Mouse (Mus musculus): ENCODE measurements at regions not wholly inside any gene's neighbourhood (a gene's known extent, or its start where the extent isn't known, plus 50 kb on each side); places are given as distances from the start of the nearest gene placed in this dataset.

DNA sequence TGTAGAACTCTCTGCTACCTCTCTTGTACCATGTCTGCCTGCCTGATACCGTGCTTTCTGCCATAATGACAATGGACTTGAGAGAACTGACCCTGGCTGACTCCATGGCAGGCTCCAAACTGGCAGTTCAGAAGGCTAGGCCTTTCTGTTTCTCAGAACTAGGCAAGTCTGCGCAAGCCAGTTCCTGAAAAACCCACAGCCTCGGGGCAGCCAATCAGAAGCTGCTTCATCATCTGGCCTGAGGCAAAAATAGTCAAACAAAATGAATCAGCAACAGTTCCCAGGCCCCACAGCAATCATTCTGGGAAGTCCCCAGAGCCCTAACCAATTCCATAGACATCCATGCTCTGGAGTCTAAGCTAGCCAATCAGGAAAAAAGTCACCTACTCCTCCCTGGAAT, 284.5 kb downstream of the Olfr1505 start:
- WGBS = 79% methylated on average over 3 of the region's 3 CpGs
- no peak overlapping the region for H3K4me3 ChIP-seq
- no peak overlapping the region for H3K9ac ChIP-seq
- no peak overlapping the region for H3K27ac ChIP-seq
- H3K27me3 ChIP-seq = no peaks in the 10 kb centered on the region
- H3K9me3 ChIP-seq = no peaks in the 10 kb centered on the region
- no peak overlapping the region for H3K4me2 ChIP-seq
- no peak for ATAC-seq (ENCODE audit: insufficient number of reproducible peaks, low FRiP score, low TSS enrichment, low read depth)
- H3K4me1 ChIP-seq = no peaks in the 10 kb centered on the region
- no peaks in the 10 kb centered on the region for H3K36me3 ChIP-seq

DNA sequence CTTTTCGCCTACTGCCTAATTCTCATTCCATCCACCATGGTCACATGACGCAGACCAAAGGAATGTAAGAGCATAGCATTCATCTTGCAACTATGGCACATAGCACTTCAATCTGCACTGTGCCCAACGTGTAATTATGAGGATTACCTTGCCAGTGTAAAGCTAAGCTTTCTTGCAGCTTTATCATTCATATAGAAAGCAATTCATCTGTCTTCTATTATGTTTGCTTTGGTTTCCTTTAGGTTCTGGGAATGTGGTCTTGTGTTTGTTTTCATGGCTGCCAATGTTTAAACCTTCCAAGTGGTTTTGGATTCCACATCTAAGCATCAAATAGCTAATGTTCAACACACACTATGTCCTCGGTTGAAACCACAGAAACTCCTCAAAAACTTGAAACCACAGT, 307.2 kb downstream of the Olfr1505 start:
- Histone ChIP-seq H3K9ac (no peak overlapping the region), H3K4me2 (no peak overlapping the region), H3K4me1 (no peaks in the 10 kb centered on the region), H3K36me3 (no peaks in the 10 kb centered on the region), H3K27me3 (no peaks in the 10 kb centered on the region), H3K27ac (no peak overlapping the region), H3K9me3 (no peaks in the 10 kb centered on the region), H3K4me3 (no peak overlapping the region)
- ATAC-seq (ENCODE audit: insufficient number of reproducible peaks, low FRiP score, low TSS enrichment, low read depth) = no peak
- WGBS = 55% methylated on average over 4 of the region's 4 CpGs

DNA sequence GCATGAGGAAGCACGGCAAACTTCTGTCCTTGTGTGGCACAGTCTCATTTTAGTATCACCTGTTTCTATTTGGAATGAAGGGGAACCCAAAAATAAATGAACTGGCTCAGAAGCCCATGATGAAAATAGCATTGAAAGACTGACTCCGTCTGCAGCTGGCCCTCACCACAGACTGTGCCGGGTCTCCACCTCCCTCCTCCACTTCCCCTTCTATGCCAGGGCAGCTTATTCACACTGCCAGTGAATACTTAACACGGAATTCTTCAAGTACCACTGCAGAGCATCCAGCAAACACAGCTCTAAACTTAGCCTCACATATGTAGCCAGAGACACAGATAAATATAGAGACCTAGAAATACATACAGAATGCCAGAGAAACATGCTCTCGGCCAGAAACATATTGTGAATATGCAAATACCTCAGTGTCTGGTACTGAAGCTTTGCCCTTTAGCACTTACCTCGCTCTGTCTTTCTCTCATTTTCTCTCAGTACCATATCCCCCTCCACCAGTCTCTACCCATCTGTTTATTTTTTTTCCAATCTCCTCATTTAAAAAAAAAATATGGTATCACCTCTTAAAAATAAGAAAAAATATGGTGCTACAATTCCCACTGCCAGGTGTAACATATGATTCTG, 311.8 kb downstream of the Olfr1505 start:
- ATAC-seq (ENCODE audit: insufficient number of reproducible peaks, low FRiP score, low TSS enrichment, low read depth) = no peak
- no peaks in the 10 kb centered on the region for H3K36me3 ChIP-seq
- H3K9me3 ChIP-seq = no peaks in the 10 kb centered on the region
- WGBS = 43% methylated on average over 6 of the region's 6 CpGs
- H3K9ac ChIP-seq = no peak overlapping the region
- no peak overlapping the region for H3K4me3 ChIP-seq
- H3K27ac ChIP-seq = no peak overlapping the region
- H3K4me2 ChIP-seq = no peak overlapping the region
- no peaks in the 10 kb centered on the region for H3K27me3 ChIP-seq
- H3K4me1 ChIP-seq = no peaks in the 10 kb centered on the region

DNA sequence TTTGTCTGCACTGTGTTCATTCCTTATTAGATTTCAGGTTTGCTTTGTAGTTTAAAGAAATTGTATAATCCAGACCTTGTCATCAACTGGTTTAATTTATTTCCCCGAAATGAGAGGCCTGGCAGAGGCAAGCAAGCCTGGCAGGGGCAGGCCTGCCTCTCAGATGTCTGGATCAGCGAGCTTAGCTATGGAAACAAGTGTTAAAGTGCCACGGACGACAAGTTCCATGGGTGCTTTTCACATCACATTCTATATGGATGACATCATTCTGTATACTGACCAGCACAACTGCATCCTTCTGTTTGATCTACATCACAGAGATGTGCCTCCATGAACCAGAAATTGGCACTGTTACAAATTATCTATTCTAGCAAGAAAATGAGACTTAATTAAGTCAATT, 312.5 kb downstream of the Olfr1505 start:
- Histone ChIP-seq H3K4me1 (no peaks in the 10 kb centered on the region), H3K9me3 (no peaks in the 10 kb centered on the region), H3K4me2 (no peak overlapping the region), H3K27me3 (no peaks in the 10 kb centered on the region), H3K27ac (no peak overlapping the region), H3K4me3 (no peak overlapping the region), H3K36me3 (no peaks in the 10 kb centered on the region), H3K9ac (no peak overlapping the region)
- ATAC-seq (ENCODE audit: insufficient number of reproducible peaks, low FRiP score, low TSS enrichment, low read depth) = no peak
- 29% methylated on average over 4 of the region's 4 CpGs for WGBS

DNA sequence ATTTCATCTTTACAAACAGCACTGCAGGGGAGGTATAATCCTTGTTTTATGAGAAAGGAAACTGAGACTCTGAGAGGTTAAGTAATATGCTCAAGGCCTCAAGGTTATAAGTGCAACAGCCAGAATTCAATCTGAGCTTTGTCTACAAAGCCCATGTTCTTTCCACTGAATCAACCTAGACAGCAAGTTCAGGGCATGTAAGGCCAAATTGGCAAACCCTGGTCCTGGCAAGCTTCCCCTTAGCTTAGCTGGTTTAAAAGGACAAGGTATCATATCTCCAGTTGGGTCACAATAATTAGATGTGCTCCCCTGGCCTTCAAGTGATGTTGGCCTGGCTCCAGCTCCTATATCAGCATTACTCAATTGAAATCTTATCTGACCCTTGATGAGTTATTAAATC, 313.2 kb downstream of the Olfr1505 start:
- Histone ChIP-seq H3K4me2 (no peak overlapping the region), H3K27ac (no peak overlapping the region), H3K9me3 (no peaks in the 10 kb centered on the region), H3K4me3 (no peak overlapping the region), H3K4me1 (no peaks in the 10 kb centered on the region), H3K9ac (no peak overlapping the region), H3K27me3 (no peaks in the 10 kb centered on the region), H3K36me3 (no peaks in the 10 kb centered on the region)
- ATAC-seq (ENCODE audit: insufficient number of reproducible peaks, low FRiP score, low TSS enrichment, low read depth) = no peak

DNA sequence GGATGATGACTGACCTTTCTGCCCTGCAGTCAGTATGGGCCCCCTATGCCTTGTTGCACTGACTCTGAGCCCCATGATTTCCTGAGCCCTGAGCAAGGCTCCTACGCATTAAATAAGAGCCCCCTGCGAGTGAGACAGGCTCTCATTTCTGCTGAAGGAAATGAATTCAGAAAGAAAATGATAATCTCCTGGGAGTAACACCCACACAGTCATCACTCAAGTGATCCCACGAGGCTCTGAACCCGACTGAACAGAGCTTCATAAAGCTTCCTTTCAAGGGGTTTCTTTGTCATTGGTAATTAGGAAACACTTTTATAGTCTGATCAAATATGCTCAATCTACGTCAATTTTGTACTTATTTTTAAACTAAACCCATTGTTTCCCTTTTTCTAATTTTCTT, 330.2 kb downstream of the Olfr1505 start:
- H3K4me1 ChIP-seq = peaks cover 10% of the 10 kb centered on the region; the same call in 1 of the 2 replicates
- H3K9ac ChIP-seq = no peak overlapping the region
- no peaks in the 10 kb centered on the region for H3K27me3 ChIP-seq
- ATAC-seq (ENCODE audit: insufficient number of reproducible peaks, low FRiP score, low TSS enrichment, low read depth) = no peak
- no peaks in the 10 kb centered on the region for H3K9me3 ChIP-seq
- 71% methylated on average over 5 of the region's 5 CpGs for WGBS
- H3K27ac ChIP-seq = no peak overlapping the region
- H3K4me3 ChIP-seq = no peak overlapping the region
- no peak overlapping the region for H3K4me2 ChIP-seq
- no peaks in the 10 kb centered on the region for H3K36me3 ChIP-seq

DNA sequence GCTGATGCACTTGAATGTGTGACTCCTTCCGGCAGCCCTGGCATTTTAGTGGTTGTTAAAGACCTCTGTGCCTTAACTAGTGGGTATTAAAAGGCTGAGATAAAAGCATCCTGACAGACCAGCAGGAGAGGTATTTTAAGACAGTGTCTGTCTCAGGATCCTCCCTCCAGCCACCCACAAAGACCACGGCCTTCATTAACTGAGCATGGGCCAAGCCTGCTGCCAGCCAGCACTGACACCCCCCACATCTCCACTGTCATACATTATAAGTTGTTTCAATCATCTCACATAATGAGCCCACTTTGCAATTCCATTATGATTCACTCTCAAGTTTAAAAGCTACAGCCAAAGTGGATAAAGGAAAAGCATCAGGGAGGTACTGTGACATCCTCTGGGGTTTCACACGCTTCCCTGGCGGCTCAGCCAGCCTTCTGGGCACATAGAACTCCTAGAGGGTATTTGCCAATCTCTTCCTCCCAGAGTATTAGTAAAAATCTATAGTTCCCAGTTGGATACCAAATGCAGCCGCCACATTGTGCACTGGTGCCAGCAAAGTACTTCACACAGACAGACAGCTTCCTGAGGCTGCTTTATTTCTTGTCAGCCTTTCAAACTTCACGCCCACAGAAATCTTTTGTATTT, 333.8 kb downstream of the Olfr1505 start:
- no peaks in the 10 kb centered on the region for H3K27me3 ChIP-seq
- H3K4me3 ChIP-seq = no peak overlapping the region
- H3K36me3 ChIP-seq = no peaks in the 10 kb centered on the region
- no peaks in the 10 kb centered on the region for H3K9me3 ChIP-seq
- ATAC-seq (ENCODE audit: insufficient number of reproducible peaks, low FRiP score, low TSS enrichment, low read depth) = no peak
- WGBS = 50% methylated on average over 6 of the region's 6 CpGs
- no peak overlapping the region for H3K4me2 ChIP-seq
- peaks cover 7% of the 10 kb centered on the region; the same call in 1 of the 2 replicates for H3K4me1 ChIP-seq
- no peak overlapping the region for H3K9ac ChIP-seq
- H3K27ac ChIP-seq = no peak overlapping the region

DNA sequence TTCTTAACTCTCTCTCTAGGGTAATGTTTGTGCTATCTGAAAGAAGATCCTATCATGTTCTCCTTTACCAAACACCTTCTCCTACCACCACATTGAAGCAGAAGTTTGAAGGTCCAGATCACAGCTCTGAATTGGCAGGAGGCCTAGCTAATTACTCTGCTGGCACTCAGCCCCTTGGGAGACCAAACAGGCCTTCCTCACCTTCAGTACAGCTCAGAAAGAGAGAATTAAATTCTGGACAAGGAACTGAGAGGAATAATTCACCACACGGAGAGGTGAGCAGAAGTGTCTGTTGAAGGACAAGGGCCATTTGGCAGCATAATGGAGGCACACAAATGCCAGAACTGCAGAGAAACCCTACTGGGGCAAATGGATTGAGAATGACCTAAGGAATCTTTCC, 334.6 kb downstream of the Olfr1505 start:
- WGBS = 47% methylated on average over 1 of the region's 1 CpGs
- no peaks in the 10 kb centered on the region for H3K9me3 ChIP-seq
- peaks cover 7% of the 10 kb centered on the region; the same call in 1 of the 2 replicates for H3K4me1 ChIP-seq
- H3K9ac ChIP-seq = no peak overlapping the region
- no peaks in the 10 kb centered on the region for H3K36me3 ChIP-seq
- H3K4me3 ChIP-seq = no peak overlapping the region
- no peaks in the 10 kb centered on the region for H3K27me3 ChIP-seq
- H3K27ac ChIP-seq = no peak overlapping the region
- no peak for ATAC-seq (ENCODE audit: insufficient number of reproducible peaks, low FRiP score, low TSS enrichment, low read depth)
- H3K4me2 ChIP-seq = no peak overlapping the region

DNA sequence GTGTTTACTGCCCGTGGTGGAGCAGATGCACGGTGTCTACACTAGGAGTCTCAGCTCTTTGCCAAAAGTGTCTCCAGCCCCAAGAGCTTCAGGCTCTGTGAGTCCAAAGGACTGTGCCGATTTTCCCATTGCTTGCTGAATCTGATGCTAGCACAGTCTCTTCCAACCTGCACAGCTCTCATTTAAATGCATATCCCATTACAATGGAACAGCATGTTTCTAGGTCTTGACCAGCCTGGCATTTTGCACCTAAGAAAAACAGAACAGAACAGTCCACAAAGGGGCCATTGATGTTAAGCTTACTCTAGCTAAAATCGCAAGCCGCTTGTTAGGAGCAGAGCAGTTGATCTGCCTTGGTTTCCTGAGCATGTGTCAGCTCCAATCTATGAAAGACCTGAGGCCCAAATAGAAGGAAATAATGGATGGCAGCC, 339.2 kb downstream of the Tle4 start:
- no peak for ATAC-seq (ENCODE audit: insufficient number of reproducible peaks, low FRiP score, low TSS enrichment, low read depth)
- no peaks in the 10 kb centered on the region for H3K9me3 ChIP-seq
- H3K9ac ChIP-seq = no peak overlapping the region
- no peaks in the 10 kb centered on the region for H3K36me3 ChIP-seq
- H3K4me2 ChIP-seq = no peak overlapping the region
- no peaks in the 10 kb centered on the region for H3K4me1 ChIP-seq
- WGBS = 53% methylated on average over 5 of the region's 5 CpGs
- no peak overlapping the region for H3K27ac ChIP-seq
- no peaks in the 10 kb centered on the region for H3K27me3 ChIP-seq
- H3K4me3 ChIP-seq = no peak overlapping the region

DNA sequence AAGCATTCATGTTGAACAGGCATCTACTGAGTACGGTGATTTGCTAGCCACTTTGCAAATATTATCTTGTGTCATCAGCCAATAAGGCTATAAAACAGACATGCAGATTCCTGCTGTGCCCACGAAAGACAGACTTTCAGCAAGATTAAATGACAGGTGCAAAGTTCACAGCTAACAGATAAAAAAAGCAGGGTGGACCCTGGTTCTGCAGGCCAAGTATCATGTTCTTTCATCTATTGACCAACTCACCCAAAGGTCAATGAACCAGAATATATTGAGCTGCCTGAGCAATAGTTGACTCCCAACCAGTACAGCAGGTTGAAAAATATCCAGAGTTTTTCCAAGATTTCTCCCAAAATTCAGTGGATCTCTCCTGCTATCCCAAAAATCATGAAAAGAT, 338.6 kb downstream of the Tle4 start:
- Histone ChIP-seq H3K36me3 (no peaks in the 10 kb centered on the region), H3K9ac (no peak overlapping the region), H3K4me3 (no peak overlapping the region), H3K4me2 (no peak overlapping the region), H3K27me3 (no peaks in the 10 kb centered on the region), H3K27ac (no peak overlapping the region), H3K9me3 (no peaks in the 10 kb centered on the region), H3K4me1 (no peaks in the 10 kb centered on the region)
- no peak for ATAC-seq (ENCODE audit: insufficient number of reproducible peaks, low FRiP score, low TSS enrichment, low read depth)
- WGBS = 65% methylated on average over 2 of the region's 2 CpGs

DNA sequence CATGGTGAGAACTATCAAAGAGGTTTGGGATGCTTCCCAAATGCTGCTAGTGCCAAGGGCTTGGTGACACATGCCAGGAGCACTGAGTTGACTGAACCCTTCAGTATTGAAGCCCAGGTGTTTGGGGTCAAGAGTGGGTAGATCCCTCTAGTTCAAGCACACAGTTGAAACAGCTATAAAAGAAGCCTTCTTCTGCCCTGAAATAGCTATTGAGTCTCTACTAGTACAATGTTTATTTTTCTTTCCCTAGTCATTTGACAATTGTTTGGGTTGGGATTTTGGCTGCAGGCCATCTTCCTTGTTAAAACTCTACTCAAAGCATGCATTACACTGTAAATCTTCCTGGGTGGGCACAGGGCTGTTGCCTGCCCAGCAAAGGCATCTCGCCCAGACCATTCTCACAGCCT, 308.5 kb downstream of the Tle4 start:
- H3K9me3 ChIP-seq = no peaks in the 10 kb centered on the region
- H3K27ac ChIP-seq = no peak overlapping the region
- 58% methylated on average over 1 of the region's 1 CpGs for WGBS
- H3K27me3 ChIP-seq = no peaks in the 10 kb centered on the region
- ATAC-seq (ENCODE audit: insufficient number of reproducible peaks, low FRiP score, low TSS enrichment, low read depth) = no peak
- no peaks in the 10 kb centered on the region for H3K36me3 ChIP-seq
- no peaks in the 10 kb centered on the region for H3K4me1 ChIP-seq
- no peak overlapping the region for H3K4me2 ChIP-seq
- no peak overlapping the region for H3K9ac ChIP-seq
- no peak overlapping the region for H3K4me3 ChIP-seq

DNA sequence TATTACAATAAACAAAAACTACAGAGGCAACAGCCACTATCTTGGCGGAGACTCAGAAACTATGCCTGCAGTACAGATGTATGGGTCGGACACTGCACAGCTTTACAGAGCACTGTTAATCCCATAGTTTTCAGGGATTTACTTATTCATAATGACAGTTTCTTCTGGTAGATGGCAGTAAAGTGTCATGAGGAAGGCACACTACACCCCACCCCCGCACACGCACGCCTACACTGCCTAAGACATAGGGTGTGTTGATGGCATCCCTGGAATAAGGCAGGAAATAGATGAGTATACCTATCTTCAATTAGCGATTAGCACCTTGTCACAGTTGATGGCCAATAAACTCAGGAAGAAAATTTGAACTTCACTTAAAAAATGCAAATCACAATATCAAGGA, 306.9 kb downstream of the Tle4 start:
- Histone ChIP-seq H3K27ac (no peak overlapping the region), H3K36me3 (no peaks in the 10 kb centered on the region), H3K4me1 (no peaks in the 10 kb centered on the region), H3K9ac (no peak overlapping the region), H3K4me3 (no peak overlapping the region), H3K4me2 (no peak overlapping the region), H3K9me3 (no peaks in the 10 kb centered on the region), H3K27me3 (no peaks in the 10 kb centered on the region)
- 88% methylated on average over 6 of the region's 6 CpGs for WGBS
- ATAC-seq (ENCODE audit: insufficient number of reproducible peaks, low FRiP score, low TSS enrichment, low read depth) = no peak

DNA sequence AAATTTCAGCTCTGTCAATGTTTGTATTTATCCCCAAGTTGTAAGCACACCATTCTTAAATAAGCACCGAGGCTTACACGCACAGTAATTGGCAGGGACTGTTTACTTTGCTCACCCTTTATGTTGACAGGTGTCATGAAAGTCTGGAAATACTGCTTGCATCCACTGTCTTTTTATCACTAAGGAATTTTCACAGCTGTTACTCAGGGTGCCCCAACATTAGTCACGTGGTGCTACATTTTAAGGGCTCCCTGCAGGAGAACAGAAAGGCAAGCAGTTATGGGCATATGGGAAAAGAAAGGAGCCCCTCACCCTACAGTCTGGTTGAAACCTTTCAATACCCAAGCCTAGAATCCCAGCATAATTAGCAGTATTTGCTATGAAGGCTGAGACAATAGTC, 304.7 kb downstream of the Tle4 start:
- no peaks in the 10 kb centered on the region for H3K4me1 ChIP-seq
- no peak for ATAC-seq (ENCODE audit: insufficient number of reproducible peaks, low FRiP score, low TSS enrichment, low read depth)
- H3K9ac ChIP-seq = no peak overlapping the region
- 59% methylated on average over 3 of the region's 3 CpGs for WGBS
- H3K27me3 ChIP-seq = no peaks in the 10 kb centered on the region
- no peaks in the 10 kb centered on the region for H3K36me3 ChIP-seq
- no peak overlapping the region for H3K27ac ChIP-seq
- H3K9me3 ChIP-seq = no peaks in the 10 kb centered on the region
- no peak overlapping the region for H3K4me3 ChIP-seq
- H3K4me2 ChIP-seq = no peak overlapping the region

All from limb, embryonic 15.5 days (tissue).